Mouse (Mus musculus): Measurements from ENCODE around the gene Dmac1.

- no peak for TF ChIP-seq CTCF (IDR thresholded peaks at IDR 0.05; ENCODE audit: low read depth, low read length)
- no peak for TF ChIP-seq GATA2 (IDR thresholded peaks at IDR 0.05; ENCODE audit: borderline replicate concordance, low read depth, low read length)
- no peak for TF ChIP-seq GATA1 (IDR thresholded peaks at IDR 0.05; ENCODE audit: borderline replicate concordance, low read length)
- no peak for TF ChIP-seq POLR2AphosphoS5 (IDR thresholded peaks at IDR 0.05; ENCODE audit: insufficient replicate concordance, low read depth, low read length)
- TF ChIP-seq TAL1 (conservative IDR thresholded peaks at IDR 0.05; ENCODE audit: low read depth, low read length): no peak
Measured at GRCm38 (mm10) chr4:75292315-75292714, 14.2 kb upstream of the Dmac1 start.
